Mouse (Mus musculus) hindbrain, embryonic 10.5 days (tissue): ENCODE measurements around the gene Pcid2. TPM values are rescaled to one million over a fixed set of nuclear protein-coding genes. Genes with fewer than 3 reads are reported as not detected.
"Not testable (repeated sequence)": the region's sequence is repeated elsewhere in the genome, so short reads cannot be mapped to it uniquely, and the experiment has no call there.

ENCODE experiments used
- DNase-seq: peaks from one replicate; pipeline ENCODE4 v3.0.0-alpha.2; 2017; ENCODE audit warnings: low spot score
- H3K27ac ChIP-seq: fragments of 300-500 bp; sonication (generic); 2 replicates; pipeline ENCODE4 v1.5.1; 2016; ENCODE audit warnings: mild to moderate bottlenecking, moderate library complexity
- H3K27me3 ChIP-seq: fragments of 300-500 bp; sonication (generic); 2 replicates; pipeline ENCODE4 v1.6.1; 2016; ENCODE audit warnings: mild to moderate bottlenecking; ENCODE audit not compliant: poor library complexity, insufficient read depth, severe bottlenecking
- H3K36me3 ChIP-seq: fragments of 300-500 bp; sonication (generic); 2 replicates; pipeline ENCODE4 v1.6.1; 2016; ENCODE audit warnings: mild to moderate bottlenecking, moderate library complexity
- H3K4me1 ChIP-seq: fragments of 300-500 bp; sonication (generic); replicated peaks from 2 replicates; pipeline ENCODE4 v1.6.1; 2016; ENCODE audit warnings: mild to moderate bottlenecking
- H3K4me3 ChIP-seq: fragments of 300-500 bp; sonication (generic); 2 replicates; pipeline ENCODE4 v1.5.1; 2016; ENCODE audit warnings: mild to moderate bottlenecking, moderate library complexity
- H3K9me3 ChIP-seq: fragments of 300-500 bp; sonication (generic); 2 replicates; pipeline ENCODE4 v1.6.1; 2016; ENCODE audit warnings: mild to moderate bottlenecking, moderate library complexity
- WGBS: fragments of 180-500 bp; shearing (Covaris S2); methylation state at CpG from one replicate; pipeline ENCODE4 v1.1.7; 2016; 5-methylcytosine and 5-hydroxymethylcytosine counted together
- polyA plus RNA-seq: library from polyadenylated mRNA; unstranded; fragments of >200 nt; fragmentation: Nextera tagmentation; extraction: Ambion mirVana; gene quantifications from 2 replicates; pipeline ENCODE4 v1.2.1, GENCODE M21; 2016

Pcid2 gene
- polyA plus RNA-seq, 1 experiment from 2014 or later: 63.5 TPM

GRCm38 (mm10) chr8:13117096-13117495 lies 11.8 kb upstream of the Pcid2 start:
- Histone ChIP-seq H3K4me1 (no peaks in the 10 kb centered on the region), H3K27me3 (no peaks in the 10 kb centered on the region), H3K36me3 (peaks cover 74% of the 10 kb centered on the region), H3K4me3 (no peak overlapping the region), H3K9me3 (no peaks in the 10 kb centered on the region), H3K27ac (no peak overlapping the region)
- WGBS: 94% methylated on average over 2 of the region's 2 CpGs
- DNase-seq: no peak

GRCm38 (mm10) chr8:13113232-13113631 lies 8.0 kb upstream of the Pcid2 start:
- H3K36me3 ChIP-seq: peaks cover 42% of the 10 kb centered on the region
- no peak overlapping the region for H3K27ac ChIP-seq
- H3K4me3 ChIP-seq: no peak overlapping the region
- DNase-seq: no peak
- WGBS: 93% methylated on average over 4 of the region's 4 CpGs
- no peaks in the 10 kb centered on the region for H3K27me3 ChIP-seq
- H3K9me3 ChIP-seq: no peaks in the 10 kb centered on the region
- 0 out of 2 replicates have a peak, but pooled peaks cover 3% of the 10 kb centered on the region for H3K4me1 ChIP-seq

DNA sequence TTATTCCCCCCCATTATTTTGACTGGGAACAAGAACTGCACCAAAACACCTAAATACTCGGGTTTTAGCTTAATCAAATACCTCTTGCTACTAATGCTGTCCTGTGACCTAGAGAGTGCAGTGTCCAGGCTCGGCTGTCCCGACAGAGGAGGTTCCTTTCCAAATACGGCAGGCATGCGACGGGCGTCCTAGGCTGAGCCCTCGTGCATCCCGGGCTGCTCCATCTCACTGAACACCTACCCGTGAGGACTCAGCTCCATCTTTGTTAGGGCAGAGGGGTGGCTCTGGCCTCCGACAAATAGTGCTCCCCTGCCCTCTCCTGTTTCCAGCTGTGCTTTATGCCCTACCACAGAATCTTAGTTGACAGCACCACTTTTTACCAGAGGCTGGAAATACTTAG lies 6.7 kb upstream of the Pcid2 start:
- H3K36me3 ChIP-seq: peaks cover 42% of the 10 kb centered on the region
- no peak for DNase-seq
- H3K27me3 ChIP-seq: no peaks in the 10 kb centered on the region
- H3K27ac ChIP-seq: no peak overlapping the region
- peaks cover 11% of the 10 kb centered on the region for H3K4me1 ChIP-seq
- H3K9me3 ChIP-seq: no peaks in the 10 kb centered on the region
- 87% methylated on average over 11 of the region's 11 CpGs for WGBS
- no peak overlapping the region for H3K4me3 ChIP-seq

DNA sequence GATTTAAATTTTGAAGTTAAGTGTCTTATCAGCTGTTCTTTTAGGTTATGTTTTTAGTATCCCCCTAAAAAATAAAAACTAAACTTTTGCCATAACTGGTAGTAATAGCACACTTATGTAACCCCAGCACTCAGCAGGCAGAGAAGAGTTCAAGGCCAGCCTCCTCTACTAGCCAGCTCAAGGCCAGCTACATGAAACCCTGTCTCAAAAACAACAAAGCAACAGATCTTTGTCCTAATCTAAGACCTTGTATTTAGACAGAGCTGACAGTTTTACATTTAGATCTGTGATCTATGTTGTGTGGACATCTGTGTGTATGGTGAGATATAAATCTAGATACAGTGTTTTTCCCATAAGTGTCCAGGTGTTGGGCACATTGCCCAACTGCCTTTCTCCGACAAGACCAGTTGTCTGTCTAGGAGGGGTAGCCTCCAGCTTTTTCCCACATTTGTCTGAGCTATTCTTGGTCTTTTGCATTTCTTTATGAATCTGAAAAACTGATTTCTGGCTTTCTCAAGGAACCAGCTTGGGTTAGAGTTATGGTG lies 4.2 kb upstream of the Pcid2 start:
- Histone ChIP-seq H3K27me3 (no peaks in the 10 kb centered on the region), H3K4me3 (no peak overlapping the region), H3K36me3 (peaks cover 28% of the 10 kb centered on the region), H3K9me3 (no peaks in the 10 kb centered on the region), H3K27ac (no peak overlapping the region), H3K4me1 (peaks cover 20% of the 10 kb centered on the region)
- no peak for DNase-seq
- 86% methylated on average over 1 of the region's 1 CpGs for WGBS

GRCm38 (mm10) chr8:13108967-13109366 lies 3.7 kb upstream of the Pcid2 start:
- peaks cover 25% of the 10 kb centered on the region for H3K4me1 ChIP-seq
- no peak overlapping the region for H3K27ac ChIP-seq
- H3K27me3 ChIP-seq: no peaks in the 10 kb centered on the region
- DNase-seq: no peak
- 91% methylated on average over 8 of the region's 8 CpGs for WGBS
- H3K36me3 ChIP-seq: peaks cover 23% of the 10 kb centered on the region
- no peak overlapping the region for H3K4me3 ChIP-seq
- H3K9me3 ChIP-seq: no peaks in the 10 kb centered on the region

DNA sequence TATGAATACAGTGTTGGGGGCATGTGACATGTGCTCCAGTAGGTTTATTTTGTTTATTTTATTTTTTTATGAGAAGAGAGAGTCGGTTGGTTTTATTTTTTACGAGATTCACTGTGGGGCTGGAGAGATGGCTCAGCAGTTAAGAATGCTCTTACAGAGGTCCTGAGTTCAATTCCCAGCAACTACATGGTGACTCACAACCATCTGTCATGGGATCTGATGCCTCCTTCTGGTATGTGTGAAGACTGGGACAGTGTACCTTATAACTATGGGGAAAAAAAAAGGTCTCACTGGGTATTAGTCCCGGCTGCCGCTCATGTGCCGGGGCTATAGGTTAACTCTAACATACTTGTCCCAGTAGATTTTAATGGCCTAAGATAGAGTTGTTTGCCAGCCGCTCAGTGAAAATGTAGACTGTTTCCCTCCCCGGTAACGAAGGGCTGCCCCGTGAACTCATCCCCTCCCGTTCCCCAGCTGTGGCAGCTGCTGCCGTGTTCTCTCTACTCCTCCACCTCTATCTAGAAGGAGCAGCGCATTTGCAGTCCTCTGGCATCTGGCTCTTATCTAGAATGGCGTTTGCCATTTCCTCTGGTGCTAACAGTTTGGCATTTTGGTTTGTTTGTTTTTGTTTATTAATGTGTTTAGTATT lies 2.9 kb upstream of the Pcid2 start:
- Histone ChIP-seq H3K9me3 (no peaks in the 10 kb centered on the region), H3K27me3 (no peaks in the 10 kb centered on the region), H3K27ac (no peak overlapping the region), H3K36me3 (peaks cover 15% of the 10 kb centered on the region), H3K4me3 (no peak overlapping the region), H3K4me1 (peaks cover 33% of the 10 kb centered on the region)
- DNase-seq: no peak
- 93% methylated on average over 13 of the region's 13 CpGs for WGBS

DNA sequence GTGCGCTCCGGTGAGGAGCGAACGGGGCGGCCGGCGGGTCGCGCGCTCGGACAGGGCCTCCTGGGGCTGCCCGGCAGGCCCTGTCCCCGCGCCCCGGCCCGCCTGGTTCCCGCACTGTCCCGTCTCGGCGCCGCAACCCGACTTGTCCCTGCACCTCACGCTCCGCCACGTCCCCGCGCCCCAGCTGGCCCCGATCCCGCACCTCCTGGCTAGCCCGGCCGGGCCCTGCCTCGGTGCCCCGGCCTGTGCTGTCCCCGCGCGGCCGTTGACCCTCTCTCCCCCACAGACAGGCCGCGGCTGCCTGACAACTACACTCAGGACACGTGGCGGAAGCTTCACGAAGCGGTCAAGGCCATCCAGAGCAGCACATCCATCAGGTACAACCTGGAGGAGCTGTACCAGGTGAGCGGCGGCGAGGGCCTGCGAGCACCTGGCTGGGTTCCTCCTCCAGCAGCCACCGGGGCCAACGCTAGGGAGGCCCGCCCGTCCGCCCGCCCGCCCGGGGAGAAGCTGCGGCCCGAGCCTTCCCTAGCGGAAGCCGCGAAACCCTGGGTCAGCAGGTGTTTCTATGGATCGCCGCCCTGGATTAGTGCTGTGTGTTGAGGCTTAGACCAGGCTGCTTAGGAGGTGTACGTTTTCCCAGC lies 771 bp upstream of the Pcid2 start:
- no peaks in the 10 kb centered on the region for H3K27me3 ChIP-seq
- H3K36me3 ChIP-seq: peaks cover 21% of the 10 kb centered on the region
- DNase-seq: no peak
- under 1% methylated on average over 63 of the region's 63 CpGs for WGBS
- H3K9me3 ChIP-seq: no peaks in the 10 kb centered on the region
- H3K27ac ChIP-seq: peak overlapping the region; percentile 95
- peak overlapping the region; percentile 70 for H3K4me3 ChIP-seq
- H3K4me1 ChIP-seq: peaks cover 33% of the 10 kb centered on the region

DNA sequence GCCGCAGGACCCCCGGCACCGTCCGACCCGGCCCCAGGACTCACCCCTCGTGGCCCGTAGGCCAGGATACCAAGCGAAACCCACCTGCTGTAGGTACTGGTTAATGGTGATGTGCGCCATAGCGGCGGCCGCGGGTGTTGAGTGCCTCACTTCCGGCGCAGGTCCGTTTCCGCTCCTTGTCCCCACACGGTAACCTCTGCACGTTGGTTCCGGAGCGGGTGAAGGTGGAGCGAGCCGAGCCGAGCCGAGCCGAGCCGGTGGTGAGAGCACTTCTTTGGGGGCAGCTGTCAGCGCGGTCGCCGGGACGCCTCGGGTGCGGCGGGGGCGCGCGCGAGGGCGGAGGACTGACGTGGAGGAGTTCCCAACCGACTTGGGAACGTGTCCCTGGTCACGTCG lies 570 bp downstream of the Pcid2 start:
- under 1% methylated on average over 45 of the region's 45 CpGs for WGBS
- Histone ChIP-seq H3K36me3 (peaks cover 30% of the 10 kb centered on the region), H3K9me3 (no peaks in the 10 kb centered on the region), H3K27ac (peak overlapping the region; percentile 95), H3K4me3 (peak overlapping the region; percentile 70), H3K4me1 (peaks cover 31% of the 10 kb centered on the region), H3K27me3 (no peaks in the 10 kb centered on the region)
- DNase-seq: peak; percentile 91

DNA sequence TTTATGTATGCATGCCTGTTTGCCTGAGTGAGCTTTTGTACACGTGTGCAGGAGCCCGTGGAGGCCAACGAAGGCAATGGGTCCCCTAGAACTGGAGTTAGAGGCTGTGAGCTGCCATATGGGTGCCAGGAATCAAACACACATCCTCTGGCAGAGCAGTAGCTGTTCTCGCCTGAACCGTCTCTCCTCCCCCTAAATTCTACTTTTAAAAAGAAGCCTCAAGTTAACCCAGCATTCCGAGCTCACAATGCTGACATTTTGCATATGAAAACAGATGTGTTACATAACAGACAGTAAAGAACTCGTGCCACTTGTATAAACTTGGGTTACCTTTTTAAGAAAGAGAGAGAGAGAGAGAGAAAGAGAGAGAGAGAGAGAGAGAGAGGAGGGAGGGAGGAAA lies 27.7 kb downstream of the Pcid2 start:
- no peak overlapping the region for H3K4me3 ChIP-seq
- no peaks in the 10 kb centered on the region for H3K4me1 ChIP-seq
- WGBS: 88% methylated on average over 7 of the region's 7 CpGs
- DNase-seq: no peak
- H3K36me3 ChIP-seq: peaks cover 100% of the 10 kb centered on the region
- no peaks in the 10 kb centered on the region for H3K9me3 ChIP-seq
- H3K27me3 ChIP-seq: no peaks in the 10 kb centered on the region
- no peak overlapping the region for H3K27ac ChIP-seq

GRCm38 (mm10) chr8:13075579-13075978 lies 29.7 kb downstream of the Pcid2 start:
- DNase-seq, H3K9me3 ChIP-seq, H3K4me3 ChIP-seq, H3K27me3 ChIP-seq, H3K27ac ChIP-seq, H3K4me1 ChIP-seq: not testable (repeated sequence)
- peaks cover 82% of the 10 kb centered on the region for H3K36me3 ChIP-seq
- WGBS: 94% methylated on average over 1 of the region's 1 CpGs

GRCm38 (mm10) chr8:13075044-13075443 lies 30.2 kb downstream of the Pcid2 start:
- H3K4me1 ChIP-seq: no peaks in the 10 kb centered on the region
- no peak overlapping the region for H3K4me3 ChIP-seq
- H3K9me3 ChIP-seq: no peaks in the 10 kb centered on the region
- H3K36me3 ChIP-seq: peaks cover 76% of the 10 kb centered on the region
- no peak for DNase-seq
- no peaks in the 10 kb centered on the region for H3K27me3 ChIP-seq
- H3K27ac ChIP-seq: no peak overlapping the region
- 93% methylated on average over 8 of the region's 8 CpGs for WGBS

DNA sequence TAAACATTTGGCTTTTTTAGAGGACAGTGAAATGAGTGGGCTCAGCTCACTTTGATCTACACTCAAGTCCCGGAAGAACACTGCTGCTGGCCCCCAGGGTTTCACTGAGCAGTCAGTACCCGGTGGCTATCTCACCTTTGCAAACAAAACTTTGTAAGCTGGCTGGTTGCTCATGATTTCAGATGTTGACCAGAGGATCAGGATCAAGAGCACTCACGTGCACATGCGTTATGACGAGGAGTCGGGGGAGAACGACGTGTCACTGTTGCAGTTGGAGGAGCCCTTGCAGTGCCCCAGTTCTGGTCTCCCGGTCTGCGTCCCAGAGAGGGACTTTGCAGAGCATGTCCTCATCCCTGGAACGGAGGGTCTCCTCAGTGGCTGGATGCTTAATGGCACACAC lies 32.0 kb downstream of the Pcid2 start:
- Histone ChIP-seq H3K4me1 (no peaks in the 10 kb centered on the region), H3K27ac (no peak overlapping the region), H3K4me3 (no peak overlapping the region), H3K27me3 (no peaks in the 10 kb centered on the region), H3K36me3 (peaks cover 59% of the 10 kb centered on the region), H3K9me3 (no peaks in the 10 kb centered on the region)
- 96% methylated on average over 11 of the region's 11 CpGs for WGBS
- DNase-seq: no peak

DNA sequence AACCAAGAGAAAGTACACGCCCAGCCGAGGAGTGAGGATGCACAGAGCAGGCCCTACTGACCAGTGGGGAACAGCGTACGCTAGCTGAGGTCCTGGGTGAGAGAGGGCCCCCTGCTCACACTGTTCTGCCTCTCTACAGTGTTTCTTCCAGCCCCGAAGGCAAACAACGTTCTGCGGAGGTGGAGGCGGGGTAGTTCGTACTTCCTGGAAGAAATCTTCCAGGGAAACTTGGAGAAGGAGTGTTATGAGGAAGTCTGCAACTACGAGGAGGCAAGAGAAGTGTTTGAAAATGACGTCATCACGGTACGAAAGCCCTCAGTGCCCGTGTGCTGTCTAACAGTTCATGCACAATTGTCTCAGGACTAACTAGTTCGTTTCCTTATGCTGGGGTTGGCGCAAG lies 42.1 kb downstream of the Pcid2 start:
- Histone ChIP-seq H3K36me3 (no peaks in the 10 kb centered on the region), H3K4me3 (no peak overlapping the region), H3K9me3 (no peaks in the 10 kb centered on the region), H3K27ac (no peak overlapping the region), H3K27me3 (no peaks in the 10 kb centered on the region), H3K4me1 (no peaks in the 10 kb centered on the region)
- no peak for DNase-seq
- WGBS: 82% methylated on average over 16 of the region's 16 CpGs
